Mouse (Mus musculus) c-Kit-positive CD71-negative TER-119-negative erythroid progenitor cells, embryonic 14.5 days (primary cell): ENCODE results near the gene Nkx1-1.
A peak's percentile ranks its signal among the peaks of the same experiment; 100 is the strongest.

Experiments used
- DNase-seq: peaks from one replicate; pipeline ENCODE4 v3.0.0-alpha.2; 2013; ENCODE audit warnings: low read depth

Nkx1-1 gene

GRCm38 (mm10) chr5:33433201-33434138 is at the start of gene Nkx1-1:
Gene Nkx1-1, minus strand, starts transcription at chr5:33433976.
- no peak for DNase-seq

GRCm38 (mm10) chr5:33481318-33481685 is 47.5 kb upstream of the Nkx1-1 start:
- no peak for DNase-seq

GRCm38 (mm10) chr5:33480582-33481317 is 47.0 kb upstream of the Nkx1-1 start:
- DNase-seq, result no peak

- no peak for DNase-seq
Measured at GRCm38 (mm10) chr5:33465464-33465863, 31.7 kb upstream of the Nkx1-1 start.

GRCm38 (mm10) chr5:33464390-33464789 is 30.6 kb upstream of the Nkx1-1 start:
- no peak for DNase-seq

GRCm38 (mm10) chr5:33459111-33459510 is 25.3 kb upstream of the Nkx1-1 start:
- no peak for DNase-seq

GRCm38 (mm10) chr5:33458132-33458622 is 24.4 kb upstream of the Nkx1-1 start:
- no peak for DNase-seq

GRCm38 (mm10) chr5:33455737-33456136 is 22.0 kb upstream of the Nkx1-1 start:
- DNase-seq, result no peak

- DNase-seq, result no peak
Measured at GRCm38 (mm10) chr5:33443794-33444193, 10.0 kb upstream of the Nkx1-1 start.

- DNase-seq, result peak; percentile 50
Measured at GRCm38 (mm10) chr5:33442927-33443710, 9.3 kb upstream of the Nkx1-1 start.

GRCm38 (mm10) chr5:33438214-33438613 is 4.4 kb upstream of the Nkx1-1 start:
- DNase-seq, result peak; percentile 90

- DNase-seq, result no peak
Measured at GRCm38 (mm10) chr5:33435941-33436340, 2.2 kb upstream of the Nkx1-1 start.

GRCm38 (mm10) chr5:33435151-33435550 is 1.4 kb upstream of the Nkx1-1 start:
- DNase-seq, result no peak

- no peak for DNase-seq
Measured at GRCm38 (mm10) chr5:33434141-33434780, 485 bp upstream of the Nkx1-1 start.

- no peak for DNase-seq
Measured at GRCm38 (mm10) chr5:33432057-33432935, 1.5 kb downstream of the Nkx1-1 start.

GRCm38 (mm10) chr5:33431173-33432005 is 2.4 kb downstream of the Nkx1-1 start:
- no peak for DNase-seq

- no peak for DNase-seq
Measured at GRCm38 (mm10) chr5:33430511-33431172, 3.1 kb downstream of the Nkx1-1 start.

GRCm38 (mm10) chr5:33430106-33430505 is 3.7 kb downstream of the Nkx1-1 start:
- DNase-seq, result no peak

GRCm38 (mm10) chr5:33427461-33427860 is 6.3 kb downstream of the Nkx1-1 start:
- DNase-seq, result no peak
